Mouse (Mus musculus) MEL-GATA-1-ER (cell line): ENCODE measurements around the gene Tmem229b.
"Not testable (repeated sequence)": the region's sequence is repeated elsewhere in the genome, so short reads cannot be mapped to it uniquely, and the experiment has no call there.

Experiments
- DNase-seq: peaks from one replicate; pipeline ENCODE4 v3.0.0-alpha.2; 2012; ENCODE audit warnings: low read depth; ENCODE audit errors: extremely low read depth

Tmem229b gene

DNA sequence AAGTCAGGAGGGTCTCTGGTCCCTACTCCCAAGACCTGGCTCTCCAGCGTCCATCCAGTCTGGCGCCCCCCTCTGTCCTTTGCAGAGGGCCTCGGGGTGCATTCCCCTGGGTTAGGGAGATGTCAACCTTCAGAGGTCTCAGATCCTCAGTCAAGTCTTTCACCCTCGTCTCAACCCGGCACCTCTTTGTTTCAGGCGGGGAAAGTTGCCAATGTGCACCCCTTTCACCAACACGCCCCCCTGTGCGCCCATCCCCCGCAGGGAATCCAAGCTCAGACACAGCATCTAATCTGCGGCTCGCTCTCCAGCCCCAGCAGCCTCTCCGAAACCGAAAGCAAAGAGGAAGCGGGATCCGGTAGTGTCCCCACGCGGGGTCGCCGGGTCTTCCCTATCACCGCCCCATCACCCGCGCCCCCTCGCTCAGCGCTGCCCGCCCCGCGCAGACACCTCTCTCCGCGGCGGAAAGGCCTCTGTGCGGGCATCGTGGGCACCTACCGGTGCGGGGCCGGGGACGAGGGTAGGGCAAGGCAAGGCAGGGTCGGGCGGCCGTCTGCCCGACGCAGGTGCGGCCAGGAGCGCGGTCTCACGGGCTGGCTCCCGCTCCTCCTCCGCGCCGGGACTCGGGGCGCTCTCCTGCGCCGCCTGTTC, 825 bp downstream of the Tmem229b start:
- no peak for DNase-seq

DNA sequence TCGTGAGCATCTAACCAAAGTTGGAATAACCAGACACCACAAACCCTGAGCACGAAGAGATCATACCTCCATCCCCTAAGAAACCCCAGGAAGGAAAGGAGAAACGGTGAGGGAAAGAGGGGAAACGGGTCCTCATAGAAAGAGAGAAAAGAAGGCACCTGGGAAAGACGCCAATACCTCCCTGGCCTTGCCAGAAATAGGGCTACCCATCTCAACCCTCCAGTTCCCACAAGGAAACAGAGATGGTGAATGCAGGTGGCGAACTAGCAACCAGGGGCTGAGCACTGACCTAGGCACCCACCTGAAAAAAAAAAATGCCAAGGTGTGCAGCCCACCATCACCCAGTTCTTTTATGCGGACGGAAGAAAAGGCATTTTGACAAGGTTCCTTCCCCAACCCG, 1.4 kb downstream of the Tmem229b start:
- DNase-seq, result no peak

DNA sequence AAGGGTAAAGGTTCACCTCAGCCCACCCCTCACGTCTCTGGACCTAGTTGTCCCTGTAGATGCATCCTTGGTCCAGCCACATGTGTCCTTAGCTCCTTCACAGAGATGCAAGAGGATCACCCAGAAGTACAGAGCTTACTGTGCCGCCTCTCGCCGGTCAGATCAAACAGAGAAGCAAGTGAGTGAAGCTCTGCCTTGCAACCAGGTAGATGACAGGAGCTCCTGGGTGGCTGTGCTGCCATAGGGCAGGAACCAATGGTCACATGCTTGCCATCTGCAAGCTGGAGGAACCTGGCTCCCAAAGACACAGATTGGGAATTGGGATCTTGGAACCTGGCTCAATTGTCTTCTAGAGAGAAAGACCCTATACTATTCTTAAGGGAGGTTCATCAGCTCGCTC, 2.0 kb downstream of the Tmem229b start:
- DNase-seq, result no peak

DNA sequence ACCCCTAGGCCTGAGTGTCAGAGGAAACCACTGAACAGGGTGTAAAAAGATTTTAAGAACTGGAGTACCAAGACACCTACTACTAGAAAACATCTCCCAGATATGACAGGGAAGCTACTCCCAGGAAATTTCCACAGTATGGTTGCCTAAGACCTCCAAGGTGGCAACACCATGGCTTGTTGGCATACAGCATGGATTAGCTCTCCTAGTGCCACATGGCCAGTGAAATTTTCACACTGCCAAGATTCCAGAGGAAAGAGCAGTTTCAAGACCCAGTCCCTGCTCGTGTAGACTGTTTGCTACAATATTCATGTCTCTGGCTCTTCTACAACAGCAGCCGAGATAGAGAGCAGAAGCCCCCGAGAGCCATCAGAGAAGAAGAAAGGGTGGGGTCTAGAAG, 4.4 kb downstream of the Tmem229b start:
- no peak for DNase-seq

DNA sequence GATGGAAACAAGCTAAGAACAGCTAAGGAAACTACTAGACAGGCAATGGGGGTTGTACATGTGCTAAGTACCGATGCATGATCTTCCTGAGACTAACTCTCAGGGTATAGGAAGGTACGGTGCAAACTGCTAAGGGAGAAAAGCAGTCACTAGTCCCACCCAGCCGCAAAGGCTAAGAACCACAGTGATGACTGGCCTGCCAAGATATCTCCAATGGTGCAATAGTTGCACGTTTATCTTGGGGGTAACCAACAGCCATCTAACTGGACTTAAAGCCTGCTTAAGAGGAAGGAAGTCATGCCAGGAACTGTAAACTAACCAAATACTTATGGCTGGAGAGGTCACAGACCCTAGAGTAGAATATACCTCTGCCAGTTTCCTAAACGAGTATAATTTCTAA, 5.0 kb downstream of the Tmem229b start:
- DNase-seq, result peak; percentile 88

DNA sequence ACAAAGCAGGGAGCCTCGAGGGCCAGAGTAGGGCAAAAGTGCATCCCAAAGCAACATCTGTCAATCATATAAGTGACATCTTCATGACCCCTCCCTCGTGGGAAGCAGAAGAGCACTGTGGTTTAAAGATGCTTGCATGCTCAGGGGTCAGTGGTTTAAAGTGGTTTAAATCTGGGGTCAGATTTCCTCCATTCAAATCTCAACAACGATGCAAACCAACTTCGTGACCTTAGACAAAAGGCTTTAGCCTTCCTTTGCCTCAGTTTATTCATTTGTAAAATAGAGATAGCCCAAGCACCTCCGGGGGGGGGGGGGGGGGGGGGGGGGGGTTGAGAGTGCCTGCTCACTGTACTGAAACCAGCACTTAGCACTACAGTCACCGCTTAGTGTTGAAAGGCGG, 10.7 kb downstream of the Tmem229b start:
- DNase-seq, result no peak

DNA sequence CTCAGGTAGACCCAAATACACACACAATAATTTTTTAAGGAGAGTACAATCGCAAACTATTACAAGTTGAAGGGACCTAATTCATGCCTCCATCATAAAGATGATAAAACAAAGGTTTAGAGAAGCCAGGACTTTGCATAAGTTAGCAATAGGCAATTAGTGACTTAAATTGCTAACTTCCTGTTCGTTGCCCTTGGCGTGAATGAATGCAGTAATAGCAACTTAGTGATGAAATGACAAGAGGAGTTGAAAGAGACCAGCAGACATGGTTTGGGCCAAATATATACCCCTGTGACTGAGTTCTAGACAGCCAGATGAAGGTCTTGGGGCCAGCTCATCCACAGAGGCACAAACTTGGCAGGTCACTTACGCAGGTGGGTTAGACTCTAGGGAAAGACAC, 11.2 kb downstream of the Tmem229b start:
- no peak for DNase-seq

DNA sequence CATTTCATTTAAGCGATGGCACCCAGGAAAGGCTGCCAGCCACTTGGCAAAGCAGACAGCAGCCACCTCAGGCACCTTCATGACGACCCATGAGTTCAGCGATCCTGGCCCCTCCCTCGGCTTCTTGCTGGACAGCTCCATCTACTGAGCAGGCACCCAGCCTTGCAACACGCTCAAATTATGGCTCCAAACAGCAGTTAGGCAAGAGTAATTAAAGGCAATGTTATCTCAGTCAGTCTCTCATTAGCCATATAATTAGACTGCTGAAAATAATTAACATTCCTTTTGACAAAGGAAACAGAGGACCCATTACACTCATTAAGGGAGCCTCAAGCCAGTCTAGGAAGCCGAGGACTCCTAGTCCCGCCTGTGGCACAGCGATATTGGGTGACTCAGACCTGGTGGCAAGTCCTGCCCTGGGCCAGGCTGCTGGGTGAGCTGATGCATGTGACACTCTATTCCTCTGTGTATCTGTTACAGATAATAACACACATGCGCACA, 19.8 kb downstream of the Tmem229b start:
- DNase-seq, result no peak

DNA sequence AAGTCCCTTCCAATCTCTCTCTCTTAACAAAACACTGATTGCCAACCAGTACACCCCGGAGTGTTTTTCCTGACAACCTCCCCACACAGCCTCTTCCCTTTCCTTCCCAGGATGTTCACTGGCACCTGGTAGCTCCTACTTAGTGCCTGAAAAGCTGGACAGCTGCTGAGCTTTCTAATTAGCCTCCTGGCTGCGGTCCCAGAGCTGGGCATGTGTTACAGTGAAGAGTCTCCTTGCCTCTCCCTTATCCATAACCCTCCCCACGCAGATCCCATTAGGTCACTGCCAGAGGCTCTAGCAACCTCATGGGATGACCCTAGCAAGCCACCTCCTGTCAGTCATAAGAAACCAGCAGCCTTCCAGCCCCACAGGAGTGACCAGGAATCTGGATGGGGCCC, 23.4 kb downstream of the Tmem229b start:
- DNase-seq, result no peak

DNA sequence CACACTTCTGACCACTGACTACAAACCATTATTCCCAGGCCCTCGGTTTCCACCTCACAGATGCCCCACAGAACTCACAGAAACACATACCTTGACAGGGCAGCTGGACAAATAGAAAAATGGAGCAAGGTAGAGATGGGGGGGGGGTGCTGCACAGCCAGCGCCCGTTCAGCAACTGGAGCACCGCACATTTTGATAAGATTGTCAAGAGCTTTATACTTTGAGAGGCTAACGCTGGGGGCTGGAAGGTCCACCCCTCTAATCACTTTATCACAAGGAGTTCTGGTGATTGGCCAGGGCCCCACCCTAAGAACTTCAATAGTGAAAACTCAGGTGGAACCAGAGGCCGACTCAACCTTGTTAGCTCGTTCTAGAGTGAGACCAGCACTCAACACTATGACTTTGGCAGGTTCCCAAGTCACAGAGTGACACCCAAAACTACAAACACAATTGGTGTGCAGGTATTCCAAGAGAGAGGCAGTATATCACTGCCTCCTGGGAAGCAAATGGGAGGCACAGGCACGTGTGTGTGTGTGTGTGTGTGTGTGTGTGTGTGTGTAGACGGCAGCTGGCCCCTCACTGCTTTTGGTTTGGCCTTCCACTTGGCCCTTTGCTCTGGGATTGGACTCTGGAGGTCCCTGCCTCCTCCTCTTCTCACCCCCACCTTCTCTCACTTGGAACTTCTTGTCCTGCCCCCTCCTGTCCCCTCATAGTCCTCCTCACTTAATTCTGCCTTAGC, 24.0 kb downstream of the Tmem229b start:
- no peak for DNase-seq

DNA sequence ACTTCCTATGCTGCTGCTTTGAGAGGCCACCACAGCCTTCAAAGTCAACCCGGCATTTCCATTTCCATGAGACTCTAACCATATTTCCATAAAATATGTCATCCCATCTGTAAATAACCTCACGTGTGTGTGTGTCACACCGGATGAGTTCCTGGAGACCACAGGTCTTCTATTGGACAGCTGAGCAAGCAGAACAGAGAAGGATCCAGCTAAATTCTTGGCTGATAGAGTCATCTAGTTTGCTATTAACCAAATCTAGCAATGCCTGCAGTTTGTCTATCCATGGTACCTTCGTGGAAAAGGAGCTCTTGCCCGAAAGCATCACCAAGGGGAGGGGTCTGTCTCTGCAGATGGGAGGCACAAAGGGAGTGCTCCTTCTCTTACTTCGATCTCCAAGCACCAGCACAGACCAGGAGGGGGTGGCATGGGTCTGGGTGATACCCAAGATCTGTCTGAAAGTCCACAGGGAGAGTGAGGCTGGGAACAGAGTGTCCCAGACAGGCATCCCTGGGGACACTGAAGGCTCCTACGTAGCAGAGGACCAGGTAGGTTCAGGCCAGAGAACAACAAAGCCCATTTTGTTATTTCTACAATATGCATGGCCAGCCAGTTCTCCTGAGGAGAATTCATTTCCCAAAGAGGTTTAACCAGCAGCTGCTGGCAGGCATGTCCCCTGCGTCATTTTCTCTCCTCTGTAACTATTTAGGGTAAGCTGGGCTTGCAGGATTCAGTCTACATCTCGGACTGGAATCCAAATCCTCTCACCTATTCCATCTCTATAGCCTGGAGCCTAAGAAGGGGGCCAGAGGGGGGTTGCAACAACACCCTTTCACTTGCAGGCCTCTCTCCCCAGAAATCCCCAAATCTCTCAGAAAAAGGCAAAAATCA, 25.2 kb downstream of the Tmem229b start:
- DNase-seq, result no peak

DNA sequence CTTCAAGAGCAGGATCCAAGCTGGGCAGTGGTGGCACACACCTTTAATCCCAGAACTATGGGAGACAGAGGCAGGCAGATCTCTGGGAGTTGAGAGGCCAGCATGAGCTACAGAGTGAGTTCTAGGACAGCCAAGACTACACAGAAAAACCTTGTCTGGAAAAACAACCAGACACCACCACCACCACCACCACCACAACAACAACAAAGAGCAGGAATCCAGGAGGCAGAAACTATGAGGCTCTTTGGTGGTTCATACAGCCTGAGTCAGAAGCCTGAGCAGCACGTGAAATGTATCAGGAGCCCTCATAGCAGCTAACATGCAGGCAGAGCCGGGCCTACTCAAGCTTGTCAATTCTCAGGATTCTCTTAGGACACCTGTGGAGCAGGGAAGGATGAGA, 26.3 kb downstream of the Tmem229b start:
- DNase-seq, result no peak

DNA sequence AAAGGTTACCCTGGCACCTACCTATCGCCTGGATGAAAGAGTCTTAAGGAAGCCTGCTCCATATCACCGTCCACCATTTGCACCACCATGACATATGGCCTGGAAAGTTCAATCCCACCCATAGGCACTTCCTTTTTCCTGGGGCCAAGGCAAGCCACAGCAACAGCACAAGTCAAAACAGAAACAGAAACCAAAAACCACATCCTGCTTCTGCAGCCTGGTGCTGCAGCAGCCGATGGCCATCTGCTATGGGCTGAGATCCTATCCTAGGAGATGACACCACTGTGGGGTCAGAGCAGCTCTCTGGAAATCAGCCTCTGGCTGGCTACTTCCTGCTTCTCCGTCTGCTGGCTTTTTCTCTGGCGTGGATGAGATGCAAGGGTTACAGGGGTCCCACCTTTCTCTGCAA, 26.7 kb downstream of the Tmem229b start:
- peak; percentile 88 for DNase-seq

DNA sequence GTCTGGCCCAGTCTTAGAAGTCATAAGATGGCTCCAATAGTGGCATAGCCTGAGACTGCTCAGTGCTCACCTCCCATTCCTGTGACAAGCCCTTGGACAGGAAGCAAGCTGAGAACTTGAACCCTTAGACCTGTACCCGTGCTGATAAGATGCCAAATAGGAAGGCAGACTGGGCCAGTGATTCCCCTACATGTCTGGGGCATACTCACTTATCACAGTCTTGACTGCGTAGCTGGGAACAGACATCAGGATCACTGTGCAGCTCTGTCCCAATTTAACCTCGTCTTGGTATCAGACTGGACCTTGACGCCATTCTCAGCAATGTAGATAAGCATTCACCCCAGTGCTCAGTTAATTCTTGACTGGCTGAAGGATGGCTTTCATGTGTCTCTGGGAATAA, 29.9 kb downstream of the Tmem229b start:
- no peak for DNase-seq

DNA sequence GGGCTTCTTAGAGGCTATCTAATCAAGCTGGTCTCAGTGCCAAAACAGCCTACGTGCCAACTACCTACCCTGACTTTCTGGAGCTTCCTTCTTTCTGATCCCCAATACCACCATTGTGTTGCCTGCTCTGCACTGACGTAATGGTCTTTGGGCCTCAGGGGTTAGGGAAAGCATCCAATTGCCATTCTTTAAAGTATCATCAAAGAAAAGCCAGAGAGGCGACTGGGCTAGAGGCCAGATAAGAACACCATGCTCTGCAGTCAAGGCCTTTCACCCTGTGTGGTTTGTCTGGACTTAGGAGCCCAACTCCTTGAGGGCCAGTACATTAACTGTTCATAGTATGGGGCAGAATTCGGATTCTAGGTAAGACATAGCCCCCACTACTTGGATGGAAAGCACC, 30.3 kb downstream of the Tmem229b start:
- DNase-seq, result no peak

DNA sequence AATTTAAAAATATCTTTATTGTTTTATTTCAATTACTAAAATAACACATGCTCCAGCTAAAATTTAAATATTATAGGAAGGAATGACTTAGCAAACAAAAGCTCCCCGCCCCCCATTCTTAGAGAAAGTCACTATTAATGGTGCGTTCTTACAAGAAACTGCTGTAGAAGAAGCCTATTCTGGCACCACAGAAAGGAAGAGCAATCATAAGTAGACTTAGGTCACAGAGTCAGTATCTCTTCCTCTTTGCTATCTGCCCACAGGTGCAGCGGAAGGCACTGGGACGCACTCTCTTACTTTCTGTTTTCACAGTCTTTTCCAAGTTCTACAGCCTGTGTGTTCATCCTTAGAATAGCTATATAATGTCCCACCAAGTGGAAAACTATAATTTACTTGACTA, 31.6 kb downstream of the Tmem229b start:
- DNase-seq, result no peak

DNA sequence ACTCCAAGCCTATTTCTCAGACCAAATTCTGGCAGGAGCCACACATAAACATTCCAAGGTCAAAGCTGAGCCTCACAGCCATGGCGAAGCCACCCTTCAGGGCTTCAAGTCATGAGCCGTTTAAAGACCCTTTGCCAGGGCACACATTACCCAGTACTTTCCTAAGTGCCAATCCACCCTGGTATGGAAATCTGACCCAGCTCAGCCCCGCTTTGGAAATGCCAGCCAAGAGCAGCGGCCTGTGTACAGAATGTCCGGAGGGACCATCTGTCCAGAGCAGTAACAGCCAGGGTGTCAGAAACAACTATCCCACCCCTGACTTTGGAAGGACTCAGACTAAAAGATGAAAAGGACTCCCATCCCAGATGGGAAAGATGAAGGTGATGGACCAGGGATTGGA, 32.7 kb downstream of the Tmem229b start:
- DNase-seq, result no peak

DNA sequence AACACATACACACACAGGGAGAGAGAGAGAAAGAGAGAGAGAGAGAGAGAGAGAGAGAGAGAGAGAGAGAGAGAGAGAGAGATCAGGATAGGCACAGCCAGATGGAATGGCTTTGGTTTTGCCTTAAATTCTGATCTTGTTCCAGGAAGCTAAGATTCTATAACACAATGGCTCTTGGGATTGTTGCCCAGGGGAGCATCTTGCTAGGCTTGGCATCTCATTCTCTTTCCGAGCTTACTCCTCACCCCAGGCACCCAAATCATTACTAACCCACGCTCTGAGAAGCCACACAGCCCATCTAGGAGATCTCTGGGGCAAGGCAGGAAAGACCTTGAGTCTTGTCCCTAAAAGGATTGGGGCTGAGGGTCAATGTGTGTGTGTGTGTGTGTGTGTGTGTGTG, 33.6 kb downstream of the Tmem229b start:
- no peak for DNase-seq

DNA sequence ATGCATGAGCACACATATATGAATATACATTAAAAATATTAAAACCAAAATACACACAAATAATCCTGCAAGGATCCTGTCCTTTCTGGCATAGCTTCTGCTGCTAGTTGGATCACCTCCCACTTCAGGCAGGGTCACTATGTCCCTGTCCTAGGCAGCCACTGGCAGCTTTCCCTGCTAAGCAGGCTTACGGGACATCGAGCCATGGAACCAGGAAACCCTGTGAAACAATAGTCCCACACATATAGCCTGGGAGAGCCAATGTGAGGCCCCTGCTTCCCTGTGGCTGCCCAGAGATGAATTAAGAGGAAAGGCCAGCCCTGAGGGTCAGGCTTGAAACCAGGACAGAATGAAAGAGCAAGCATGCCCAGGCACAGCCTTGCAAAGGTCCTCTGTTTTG, 35.8 kb downstream of the Tmem229b start:
- DNase-seq, result no peak

DNA sequence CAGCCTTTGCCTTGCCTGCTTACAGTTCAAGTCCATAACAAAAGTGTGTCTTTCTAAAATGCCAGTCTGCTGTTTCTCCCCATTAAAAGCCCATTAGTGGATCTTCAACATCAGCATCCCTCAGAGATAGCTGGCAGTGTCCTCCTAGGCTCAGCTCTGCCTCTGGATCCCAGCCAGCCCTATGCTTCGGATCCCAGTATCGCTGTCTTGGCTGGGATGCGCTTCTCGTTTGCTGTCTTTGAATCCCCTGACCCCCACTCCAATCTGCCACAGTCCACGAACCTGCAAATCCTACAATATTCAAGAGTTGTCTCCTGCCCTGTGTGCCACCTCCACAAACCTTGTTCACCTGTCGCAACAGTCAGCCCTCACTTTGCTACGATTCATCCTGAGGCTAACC, 36.7 kb downstream of the Tmem229b start:
- no peak for DNase-seq

DNA sequence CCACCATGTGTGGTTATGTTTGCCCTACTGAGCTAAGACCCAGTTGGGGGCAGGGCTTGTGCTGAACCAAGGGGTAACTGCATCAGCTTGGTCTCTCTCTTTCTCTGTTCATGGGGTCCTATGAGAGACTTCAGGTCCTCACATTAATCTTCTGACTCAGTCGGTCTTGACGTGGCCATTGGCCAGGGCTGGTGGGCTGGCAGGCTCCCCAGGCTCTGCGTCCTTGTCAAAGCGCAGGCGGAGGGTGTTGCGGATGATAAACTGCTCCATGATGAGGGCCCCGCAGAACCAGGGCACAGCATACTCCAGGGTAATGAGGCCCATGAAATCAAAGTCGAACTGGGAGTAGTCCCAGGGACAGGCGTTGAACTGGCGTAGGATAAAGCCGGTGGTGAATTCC, 42.9 kb downstream of the Tmem229b start:
- DNase-seq, result not testable (repeated sequence)

DNA sequence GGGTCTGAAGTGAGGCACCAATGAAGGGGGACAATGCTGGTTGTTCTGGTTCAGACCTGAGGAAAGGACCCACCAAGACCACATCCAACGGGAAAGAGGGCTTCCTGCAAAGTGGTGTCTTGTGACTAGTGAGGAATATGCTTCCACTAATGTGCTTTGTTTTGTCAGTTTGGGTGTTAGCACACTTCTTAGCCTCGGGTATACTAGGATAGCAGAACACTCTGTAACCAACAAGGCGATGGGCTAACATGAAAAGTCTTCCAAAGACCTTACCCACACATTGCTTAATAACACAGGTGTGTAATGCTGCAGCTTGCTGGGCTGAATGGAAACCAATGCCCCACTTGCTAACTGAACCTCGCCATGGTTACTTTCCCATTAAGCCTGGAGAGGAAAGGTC, 51.0 kb downstream of the Tmem229b start:
- DNase-seq, result no peak
